Mouse (Mus musculus) kidney, embryonic 16.5 days (tissue): Measurements from ENCODE around the gene Commd4. TPM values are rescaled to one million over a fixed set of nuclear protein-coding genes. Genes with fewer than 3 reads are reported as not detected.
A peak's percentile ranks its signal among the peaks of the same experiment; 100 is the strongest.

Experiments
- ATAC-seq: fragments of 200-750 bp; cut with Nextera tagmentation; 2 replicates; pipeline ENCODE4 v1.8.0; 2017; ENCODE audit warnings: moderate TSS enrichment; ENCODE audit not compliant: low FRiP score, low TSS enrichment
- H3K27ac ChIP-seq: fragments of 300-500 bp; sonication (generic); 2 replicates; pipeline ENCODE4 v1.5.1; 2014; ENCODE audit warnings: low read length
- H3K27me3 ChIP-seq: fragments of 300-500 bp; sonication (generic); 2 replicates; pipeline ENCODE4 v1.6.1; 2014; ENCODE audit warnings: low read length, control low read depth, mixed read lengths; ENCODE audit not compliant: insufficient read depth
- H3K36me3 ChIP-seq: fragments of 300-500 bp; sonication (generic); 2 replicates; pipeline ENCODE4 v1.6.1; 2014; ENCODE audit warnings: low read length, control low read depth, mixed read lengths; ENCODE audit not compliant: insufficient read depth
- H3K4me1 ChIP-seq: fragments of 300-500 bp; sonication (generic); 2 replicates; pipeline ENCODE4 v1.6.1; 2014; ENCODE audit warnings: low read length, control low read depth, mixed read lengths; ENCODE audit not compliant: insufficient read depth
- H3K4me2 ChIP-seq: fragments of 300-500 bp; sonication (generic); replicated peaks from 2 replicates; pipeline ENCODE4 v1.6.1; 2014; ENCODE audit warnings: low read depth, low read length
- H3K4me3 ChIP-seq: fragments of 300-500 bp; sonication (generic); 2 replicates; pipeline ENCODE4 v1.5.1; 2014; ENCODE audit warnings: mild to moderate bottlenecking, low read length
- H3K9ac ChIP-seq: fragments of 300-500 bp; sonication (generic); replicated peaks from 2 replicates; pipeline ENCODE4 v1.6.1; 2014; ENCODE audit warnings: low read length
- H3K9me3 ChIP-seq: fragments of 300-500 bp; sonication (generic); 2 replicates; pipeline ENCODE4 v1.6.1; 2016; ENCODE audit warnings: low read length, control low read depth
- WGBS: fragments of 180-500 bp; shearing (Covaris S2); extraction: QIAGEN DNeasy Blood & Tissue Kit; methylation state at CpG from one replicate; pipeline ENCODE4 v1.1.7; 2014; 5-methylcytosine and 5-hydroxymethylcytosine counted together
- polyA plus RNA-seq: library from polyadenylated mRNA; unstranded; fragments of >200 nt; fragmentation: Nextera tagmentation; extraction: Ambion mirVana; gene quantifications from 2 replicates; pipeline ENCODE4 v1.2.1, GENCODE M21; 2015

Commd4 gene
- polyA plus RNA-seq, 1 experiment from 2014 or later = 130 TPM

GRCm38 (mm10) chr9:57158506-57158905, 375 bp upstream of the Commd4 start:
- Histone ChIP-seq H3K4me2 (peak overlapping the region; percentile 99), H3K9me3 (no peaks in the 10 kb centered on the region), H3K9ac (peak overlapping the region; percentile 87), H3K27ac (0 out of 2 replicates have a peak overlapping the region, but pooled peaks have one; percentile 37), H3K36me3 (peaks cover 12% of the 10 kb centered on the region), H3K4me3 (peak overlapping the region; percentile 91), H3K27me3 (no peaks in the 10 kb centered on the region), H3K4me1 (peaks cover 8% of the 10 kb centered on the region)
- WGBS = 39% methylated on average over 11 of the region's 11 CpGs
- ATAC-seq = no peak

GRCm38 (mm10) chr9:57157499-57157898, 632 bp downstream of the Commd4 start:
- Histone ChIP-seq H3K9me3 (no peaks in the 10 kb centered on the region), H3K4me2 (peak overlapping the region; percentile 99), H3K27me3 (no peaks in the 10 kb centered on the region), H3K36me3 (peaks cover 12% of the 10 kb centered on the region), H3K9ac (peak overlapping the region; percentile 87), H3K4me3 (peak overlapping the region; percentile 91), H3K4me1 (peaks cover 8% of the 10 kb centered on the region), H3K27ac (no peak overlapping the region)
- 26% methylated on average over 13 of the region's 13 CpGs for WGBS
- no peak for ATAC-seq

GRCm38 (mm10) chr9:57156823-57157222, 1.3 kb downstream of the Commd4 start:
- Histone ChIP-seq H3K9ac (no peak overlapping the region), H3K36me3 (peaks cover 12% of the 10 kb centered on the region), H3K4me3 (no peak overlapping the region), H3K27ac (no peak overlapping the region), H3K9me3 (no peaks in the 10 kb centered on the region), H3K4me1 (peaks cover 8% of the 10 kb centered on the region), H3K4me2 (peak overlapping the region; percentile 99; the same call in 1 of the 2 replicates), H3K27me3 (no peaks in the 10 kb centered on the region)
- 87% methylated on average over 8 of the region's 8 CpGs for WGBS
- 0 out of 2 replicates have a peak, but pooled peaks have one; percentile 20 for ATAC-seq

GRCm38 (mm10) chr9:57156383-57156782, 1.7 kb downstream of the Commd4 start:
- H3K4me2 ChIP-seq = no peak overlapping the region
- no peak overlapping the region for H3K27ac ChIP-seq
- H3K9me3 ChIP-seq = no peaks in the 10 kb centered on the region
- no peak overlapping the region for H3K9ac ChIP-seq
- H3K4me1 ChIP-seq = peaks cover 8% of the 10 kb centered on the region
- H3K27me3 ChIP-seq = no peaks in the 10 kb centered on the region
- peaks cover 12% of the 10 kb centered on the region for H3K36me3 ChIP-seq
- no peak for ATAC-seq
- H3K4me3 ChIP-seq = no peak overlapping the region
- 94% methylated on average over 7 of the region's 7 CpGs for WGBS

- 45% methylated on average over 6 of the region's 6 CpGs for WGBS
- no peak overlapping the region for H3K9ac ChIP-seq
- no peaks in the 10 kb centered on the region for H3K27me3 ChIP-seq
- H3K27ac ChIP-seq = no peak overlapping the region
- H3K4me1 ChIP-seq = peaks cover 16% of the 10 kb centered on the region
- peaks cover 12% of the 10 kb centered on the region for H3K36me3 ChIP-seq
- no peak for ATAC-seq
- H3K4me2 ChIP-seq = no peak overlapping the region
- H3K9me3 ChIP-seq = no peaks in the 10 kb centered on the region
- H3K4me3 ChIP-seq = no peak overlapping the region
These were observed 5.8 kb downstream of the Commd4 start for GRCm38 (mm10) chr9:57152331-57152730.

GRCm38 (mm10) chr9:57150192-57150591, 7.9 kb downstream of the Commd4 start:
- no peaks in the 10 kb centered on the region for H3K9me3 ChIP-seq
- H3K4me3 ChIP-seq = no peak overlapping the region
- H3K9ac ChIP-seq = no peak overlapping the region
- H3K27ac ChIP-seq = no peak overlapping the region
- H3K36me3 ChIP-seq = peaks cover 6% of the 10 kb centered on the region
- ATAC-seq = no peak
- H3K4me2 ChIP-seq = no peak overlapping the region
- peaks cover 21% of the 10 kb centered on the region for H3K4me1 ChIP-seq
- 87% methylated on average over 5 of the region's 5 CpGs for WGBS
- no peaks in the 10 kb centered on the region for H3K27me3 ChIP-seq

- Histone ChIP-seq H3K27ac (peak overlapping the region; percentile 90), H3K4me3 (peak overlapping the region; percentile 58; the same call in 1 of the 2 replicates), H3K4me1 (peaks cover 21% of the 10 kb centered on the region), H3K4me2 (peak overlapping the region; percentile 68), H3K9me3 (no peaks in the 10 kb centered on the region), H3K27me3 (no peaks in the 10 kb centered on the region), H3K9ac (peak overlapping the region; percentile 79), H3K36me3 (no peaks in the 10 kb centered on the region; the same call in 1 of the 2 replicates)
- no peak for ATAC-seq
- WGBS = 70% methylated on average over 6 of the region's 6 CpGs
These were observed 9.1 kb downstream of the Commd4 start for GRCm38 (mm10) chr9:57149021-57149420.

- Histone ChIP-seq H3K4me1 (peaks cover 21% of the 10 kb centered on the region), H3K4me2 (peak within 1 kb of the TSS; percentile 68), H3K9ac (peak within 1 kb of the TSS; percentile 79), H3K36me3 (peaks cover 4% of the 10 kb centered on the region; the same call in 1 of the 2 replicates), H3K9me3 (no peaks in the 10 kb centered on the region), H3K4me3 (peak within 1 kb of the TSS; percentile 58), H3K27me3 (no peaks in the 10 kb centered on the region), H3K27ac (peak within 1 kb of the TSS; percentile 90)
- 1% methylated on average over 27 of the region's 27 CpGs for WGBS
- ATAC-seq = peak; percentile 95
These were observed 9.8 kb downstream of the Commd4 start, which contains the start of gene Neil1 for GRCm38 (mm10) chr9:57148144-57148878. Neil1 (minus strand) TSS chr9:57148305.

GRCm38 (mm10) chr9:57147205-57148143, 10.7 kb downstream of the Commd4 start:
- Histone ChIP-seq H3K36me3 (peaks cover 7% of the 10 kb centered on the region; the same call in 1 of the 2 replicates), H3K4me2 (peak overlapping the region; percentile 68), H3K4me3 (peak overlapping the region; percentile 58), H3K27me3 (no peaks in the 10 kb centered on the region), H3K9ac (peak overlapping the region; percentile 79), H3K9me3 (no peaks in the 10 kb centered on the region), H3K4me1 (peaks cover 21% of the 10 kb centered on the region), H3K27ac (peak overlapping the region; percentile 90)
- WGBS = 8% methylated on average over 19 of the region's 19 CpGs
- ATAC-seq = peak; percentile 44; the same call in 1 of the 2 replicates
